Mouse (Mus musculus) hindbrain, embryonic 16.5 days (tissue): Measurements from ENCODE around the gene Hspa12a. TPM values are rescaled to one million over a fixed set of nuclear protein-coding genes. Genes with fewer than 3 reads are reported as not detected.
A peak's percentile ranks its signal among the peaks of the same experiment; 100 is the strongest.

ENCODE experiments used
- ATAC-seq: fragments of 200-750 bp; cut with Nextera tagmentation; 2 replicates; pipeline ENCODE4 v1.8.0; 2017; ENCODE audit warnings: moderate TSS enrichment, moderate library complexity
- H3K27ac ChIP-seq: fragments of 300-500 bp; sonication (generic); 2 replicates; pipeline ENCODE4 v1.5.1; 2014; ENCODE audit warnings: low read depth, mild to moderate bottlenecking, control low read depth, low read length, moderate library complexity
- H3K27me3 ChIP-seq: fragments of 300-500 bp; sonication (generic); replicated peaks from 2 replicates; pipeline ENCODE4 v1.6.1; 2014; ENCODE audit warnings: low read length; ENCODE audit not compliant: control insufficient read depth, insufficient read depth
- H3K36me3 ChIP-seq: fragments of 300-500 bp; sonication (generic); 2 replicates; pipeline ENCODE4 v1.6.1; 2014; ENCODE audit warnings: mild to moderate bottlenecking, low read length, moderate library complexity, mixed read lengths; ENCODE audit not compliant: control insufficient read depth, insufficient read depth
- H3K4me1 ChIP-seq: fragments of 300-500 bp; sonication (generic); 2 replicates; pipeline ENCODE4 v1.6.1; 2014; ENCODE audit warnings: low read depth, low read length; ENCODE audit not compliant: control insufficient read depth, insufficient read depth
- H3K4me2 ChIP-seq: fragments of 300-500 bp; sonication (generic); 2 replicates; pipeline ENCODE4 v1.6.1; 2014; ENCODE audit warnings: mild to moderate bottlenecking, low read length, control low read depth, moderate library complexity
- H3K4me3 ChIP-seq: fragments of 300-500 bp; sonication (generic); 2 replicates; pipeline ENCODE4 v1.5.1; 2014; ENCODE audit warnings: mild to moderate bottlenecking, low read length, control low read depth, moderate library complexity
- H3K9ac ChIP-seq: fragments of 300-500 bp; sonication (generic); 2 replicates; pipeline ENCODE4 v1.6.1; 2014; ENCODE audit warnings: low read depth, mild to moderate bottlenecking, control low read depth, low read length, moderate library complexity
- H3K9me3 ChIP-seq: fragments of 300-500 bp; sonication (generic); 2 replicates; pipeline ENCODE4 v1.6.1; 2014; ENCODE audit warnings: mild to moderate bottlenecking, low read length, moderate library complexity; ENCODE audit not compliant: control insufficient read depth
- WGBS: fragments of 180-500 bp; shearing (Covaris S2); extraction: QIAGEN DNeasy Blood & Tissue Kit; methylation state at CpG from one replicate; pipeline ENCODE4 v1.1.7; 2014; 5-methylcytosine and 5-hydroxymethylcytosine counted together
- polyA plus RNA-seq: library from polyadenylated mRNA; unstranded; fragments of >200 nt; fragmentation: Nextera tagmentation; extraction: Ambion mirVana; gene quantifications from 2 replicates; pipeline ENCODE4 v1.2.1, GENCODE M21; 2015

The Hspa12a gene
- polyA plus RNA-seq, 1 experiment from 2014 or later = 62.6 TPM

DNA sequence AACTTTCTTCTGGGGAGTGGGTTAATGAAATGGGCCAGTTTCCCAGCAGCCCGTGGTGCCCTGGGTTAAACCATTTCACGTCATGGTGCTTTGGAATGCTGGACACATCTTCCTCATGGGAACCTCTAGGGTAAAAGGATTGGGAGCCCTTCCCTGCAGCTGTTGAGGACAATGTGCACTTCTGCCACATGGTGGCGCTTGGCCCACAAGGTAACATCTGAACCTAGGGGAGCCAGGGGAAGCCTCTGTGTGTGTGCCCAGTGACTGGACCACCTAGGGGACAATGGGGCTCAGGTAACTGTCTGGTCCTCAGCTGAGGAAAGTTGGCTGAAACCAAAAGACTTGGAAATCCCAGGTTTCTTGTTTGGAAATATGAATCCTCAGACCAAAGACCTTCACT is 137.1 kb downstream of the Hspa12a start:
- H3K4me3 ChIP-seq = no peak overlapping the region
- H3K4me2 ChIP-seq = no peak overlapping the region
- H3K36me3 ChIP-seq = peaks cover 13% of the 10 kb centered on the region
- no peak overlapping the region for H3K27ac ChIP-seq
- no peaks in the 10 kb centered on the region for H3K27me3 ChIP-seq
- 4% methylated on average over 3 of the region's 3 CpGs for WGBS
- H3K4me1 ChIP-seq = no peaks in the 10 kb centered on the region
- peak; percentile 71 for ATAC-seq
- no peak overlapping the region for H3K9ac ChIP-seq
- no peaks in the 10 kb centered on the region for H3K9me3 ChIP-seq

DNA sequence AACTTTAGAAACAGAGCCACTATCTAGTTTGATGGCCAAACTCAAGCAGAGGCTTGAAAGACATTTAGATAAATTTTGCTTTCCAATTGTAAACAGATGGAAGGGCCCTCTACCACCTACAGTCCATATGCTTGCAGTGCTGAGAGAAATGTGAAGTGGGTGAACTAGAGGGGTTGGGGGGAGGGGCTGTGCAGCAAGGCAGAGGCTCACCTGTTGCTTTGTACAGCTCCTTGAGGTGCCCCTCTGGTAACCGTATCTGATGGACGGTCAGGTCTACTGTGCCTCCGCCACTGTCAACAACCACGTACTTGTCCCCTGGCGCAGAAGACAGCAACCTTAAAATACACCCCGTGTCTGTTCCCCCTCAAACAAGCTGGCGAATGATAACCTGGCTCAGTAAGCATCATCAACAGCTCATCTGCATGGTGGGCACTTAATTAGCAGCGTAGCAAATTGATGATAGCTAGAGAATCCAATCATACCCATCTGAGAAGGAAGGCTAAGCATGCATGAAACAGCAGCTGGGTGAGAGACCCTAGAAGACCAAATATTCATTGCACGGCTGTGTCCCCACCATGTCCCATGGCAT is 138.2 kb downstream of the Hspa12a start:
- H3K4me3 ChIP-seq = no peak overlapping the region
- H3K9me3 ChIP-seq = no peaks in the 10 kb centered on the region
- peaks cover 20% of the 10 kb centered on the region for H3K36me3 ChIP-seq
- WGBS = 79% methylated on average over 9 of the region's 9 CpGs
- H3K27ac ChIP-seq = no peak overlapping the region
- no peak for ATAC-seq
- H3K4me1 ChIP-seq = no peaks in the 10 kb centered on the region
- no peak overlapping the region for H3K9ac ChIP-seq
- no peak overlapping the region for H3K4me2 ChIP-seq
- H3K27me3 ChIP-seq = no peaks in the 10 kb centered on the region

DNA sequence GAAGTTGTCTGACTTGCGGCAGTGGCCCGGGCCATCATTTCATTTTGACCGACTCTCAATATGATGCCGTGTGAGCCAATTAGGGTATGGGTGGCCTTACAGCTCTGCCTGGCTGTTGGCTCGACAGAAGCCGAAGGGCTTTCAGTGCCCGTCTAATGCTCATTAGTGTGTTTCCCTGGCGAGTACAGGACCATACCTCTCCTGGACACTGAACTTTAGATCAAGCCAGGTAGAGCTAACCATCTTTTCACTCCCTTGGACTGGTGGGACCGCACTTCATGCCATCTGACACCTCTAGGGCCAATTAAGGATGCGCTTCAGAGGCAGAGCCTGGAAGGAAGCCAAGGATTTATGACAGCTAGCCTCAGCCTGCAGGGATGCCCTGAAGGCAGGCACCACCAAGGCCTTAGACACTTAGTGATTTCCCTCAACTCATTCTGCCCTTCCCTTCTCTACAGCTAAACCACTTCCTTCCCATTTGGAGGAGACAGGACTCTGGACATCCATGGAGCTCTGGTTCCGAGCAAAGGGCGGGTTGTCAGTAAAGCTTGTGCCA is 148.3 kb downstream of the Hspa12a start:
- H3K4me1 ChIP-seq = no peaks in the 10 kb centered on the region
- 57% methylated on average over 12 of the region's 12 CpGs for WGBS
- H3K27ac ChIP-seq = no peak overlapping the region
- H3K9ac ChIP-seq = no peak overlapping the region
- H3K4me2 ChIP-seq = no peak overlapping the region
- H3K4me3 ChIP-seq = no peak overlapping the region
- peaks cover 21% of the 10 kb centered on the region for H3K36me3 ChIP-seq
- H3K9me3 ChIP-seq = no peaks in the 10 kb centered on the region
- no peak for ATAC-seq
- H3K27me3 ChIP-seq = no peaks in the 10 kb centered on the region

DNA sequence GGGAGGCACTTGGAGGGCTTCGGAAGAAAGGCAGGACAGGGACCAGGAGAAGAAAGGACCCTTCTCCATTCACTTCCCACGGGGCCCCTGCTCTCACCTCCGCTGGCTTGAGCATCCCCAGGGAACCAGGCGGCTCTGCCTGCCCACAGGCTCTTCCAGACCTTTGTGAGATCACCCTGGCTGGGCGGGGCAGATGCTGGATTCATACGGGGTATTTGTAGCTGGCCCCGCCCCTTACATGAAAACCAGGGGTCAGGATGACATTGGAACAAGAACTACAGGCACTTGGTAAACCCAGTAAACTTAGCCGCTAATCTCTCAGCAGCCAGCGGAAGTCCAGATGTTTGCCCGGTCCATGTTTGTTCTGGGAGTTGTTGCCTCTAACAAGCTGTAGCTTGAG is 149.2 kb downstream of the Hspa12a start, which contains the start of gene 1700019N19Rik:
TSS of gene 1700019N19Rik (minus strand) at position 178 of the 400 bp plus-strand sequence.
- Histone ChIP-seq H3K36me3 (peaks cover 12% of the 10 kb centered on the region), H3K4me2 (no peak within 1 kb of the TSS), H3K4me1 (no peaks in the 10 kb centered on the region; the same call in 1 of the 2 replicates), H3K9me3 (no peaks in the 10 kb centered on the region), H3K27ac (no peak within 1 kb of the TSS), H3K9ac (no peak within 1 kb of the TSS), H3K27me3 (no peaks in the 10 kb centered on the region), H3K4me3 (no peak within 1 kb of the TSS)
- no peak for ATAC-seq
- 61% methylated on average over 10 of the region's 10 CpGs for WGBS

DNA sequence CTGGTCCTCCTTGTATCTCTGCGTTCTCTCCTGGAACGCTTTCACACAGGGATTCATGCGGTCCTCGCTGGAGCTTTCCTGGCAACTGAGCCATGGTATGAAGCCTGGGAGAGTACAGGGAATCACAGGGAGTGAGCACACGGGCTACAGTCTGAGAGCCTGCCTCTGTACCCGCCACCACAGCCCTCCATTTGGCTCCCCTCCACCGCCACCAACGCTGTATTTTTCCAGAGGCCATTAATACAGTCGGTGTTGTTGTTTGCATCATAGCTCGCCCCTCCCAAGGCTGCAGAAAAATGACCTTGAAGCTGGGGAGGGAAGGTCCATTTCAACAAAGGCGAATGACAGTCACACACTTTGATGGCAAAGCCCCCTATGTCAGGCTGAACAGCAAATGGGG is 154.3 kb downstream of the Hspa12a start:
- Histone ChIP-seq H3K9me3 (no peaks in the 10 kb centered on the region), H3K36me3 (no peaks in the 10 kb centered on the region), H3K27ac (no peak overlapping the region), H3K4me3 (no peak overlapping the region), H3K4me1 (peaks cover 7% of the 10 kb centered on the region), H3K4me2 (no peak overlapping the region), H3K9ac (peak overlapping the region; percentile 22; the same call in 1 of the 2 replicates), H3K27me3 (no peaks in the 10 kb centered on the region)
- ATAC-seq = peak; percentile 70
- WGBS = 47% methylated on average over 11 of the region's 11 CpGs

DNA sequence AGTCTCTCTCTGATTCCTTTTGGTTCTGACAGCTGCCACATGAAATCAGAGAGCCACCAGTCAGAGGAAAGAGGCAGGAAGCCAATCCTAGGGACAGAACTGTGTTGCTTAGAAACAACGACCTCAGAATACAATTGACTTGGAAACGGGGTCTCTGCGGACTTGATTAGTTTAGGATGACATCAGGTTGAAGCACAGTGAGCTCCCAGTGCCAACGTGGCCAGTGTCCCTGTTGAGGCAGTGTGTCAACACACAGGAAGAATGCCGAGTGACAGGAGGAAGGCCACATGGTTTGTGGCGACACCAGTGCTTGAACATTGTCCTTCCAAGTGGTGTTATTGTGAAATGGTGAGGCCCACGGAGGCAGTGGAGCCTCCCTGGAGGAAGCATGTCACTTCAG is 159.5 kb downstream of the Hspa12a start:
- Histone ChIP-seq H3K27me3 (no peaks in the 10 kb centered on the region), H3K9me3 (no peaks in the 10 kb centered on the region), H3K36me3 (no peaks in the 10 kb centered on the region), H3K4me1 (peaks cover 15% of the 10 kb centered on the region), H3K9ac (no peak overlapping the region), H3K4me3 (no peak overlapping the region), H3K27ac (no peak overlapping the region), H3K4me2 (0 out of 2 replicates have a peak overlapping the region, but pooled peaks have one; percentile 14)
- 26% methylated on average over 7 of the region's 7 CpGs for WGBS
- peak; percentile 73 for ATAC-seq

DNA sequence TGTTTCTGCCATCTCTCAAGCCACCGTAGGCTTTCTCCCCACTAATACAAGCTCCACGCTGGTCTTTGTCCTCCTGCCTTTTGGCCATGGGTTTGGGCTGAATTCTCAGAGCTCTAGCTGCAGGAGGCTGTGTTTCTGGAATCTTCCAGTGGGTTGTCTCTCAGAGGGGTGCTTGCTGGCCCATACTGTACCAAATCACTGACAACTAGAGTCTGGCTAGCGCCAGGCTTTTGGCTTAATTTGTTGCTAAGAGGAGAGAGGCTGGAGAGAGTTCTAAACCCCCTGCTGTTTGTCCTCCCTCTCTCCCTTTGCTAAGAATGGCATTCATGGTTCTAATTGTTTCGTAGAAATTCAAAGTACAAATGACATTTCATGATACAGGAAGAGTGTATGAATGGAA is 161.9 kb downstream of the Hspa12a start:
- Histone ChIP-seq H3K9me3 (no peaks in the 10 kb centered on the region), H3K27me3 (no peaks in the 10 kb centered on the region), H3K4me2 (no peak overlapping the region), H3K9ac (no peak overlapping the region), H3K4me3 (no peak overlapping the region), H3K4me1 (peaks cover 10% of the 10 kb centered on the region), H3K27ac (no peak overlapping the region), H3K36me3 (no peaks in the 10 kb centered on the region)
- 0 out of 2 replicates have a peak, but pooled peaks have one; percentile 31 for ATAC-seq
- WGBS = 28% methylated on average over 4 of the region's 4 CpGs

DNA sequence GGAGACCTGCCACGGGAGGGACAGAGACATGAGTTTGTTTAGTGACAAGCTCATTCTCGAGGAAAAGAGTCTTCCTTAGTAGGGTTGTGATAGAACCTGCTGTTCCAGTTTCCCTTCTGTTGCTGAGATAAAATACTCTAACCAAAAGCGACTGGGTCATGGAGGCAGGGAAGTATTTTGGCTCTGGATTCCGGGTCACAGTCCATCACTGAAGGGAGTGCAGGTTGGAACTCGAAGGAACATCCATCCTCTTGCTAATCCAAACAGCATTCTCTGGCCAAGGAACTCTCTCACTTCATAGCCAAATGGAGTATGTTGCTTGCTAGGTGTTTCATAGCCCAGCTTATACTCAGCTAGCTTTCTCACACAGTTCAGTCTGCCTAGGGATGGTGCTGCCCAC is 167.0 kb downstream of the Hspa12a start:
- Histone ChIP-seq H3K36me3 (no peaks in the 10 kb centered on the region), H3K9me3 (no peaks in the 10 kb centered on the region), H3K9ac (no peak overlapping the region), H3K27me3 (no peaks in the 10 kb centered on the region), H3K27ac (no peak overlapping the region), H3K4me1 (no peaks in the 10 kb centered on the region), H3K4me2 (no peak overlapping the region), H3K4me3 (no peak overlapping the region)
- no peak for ATAC-seq
- 77% methylated on average over 5 of the region's 5 CpGs for WGBS

DNA sequence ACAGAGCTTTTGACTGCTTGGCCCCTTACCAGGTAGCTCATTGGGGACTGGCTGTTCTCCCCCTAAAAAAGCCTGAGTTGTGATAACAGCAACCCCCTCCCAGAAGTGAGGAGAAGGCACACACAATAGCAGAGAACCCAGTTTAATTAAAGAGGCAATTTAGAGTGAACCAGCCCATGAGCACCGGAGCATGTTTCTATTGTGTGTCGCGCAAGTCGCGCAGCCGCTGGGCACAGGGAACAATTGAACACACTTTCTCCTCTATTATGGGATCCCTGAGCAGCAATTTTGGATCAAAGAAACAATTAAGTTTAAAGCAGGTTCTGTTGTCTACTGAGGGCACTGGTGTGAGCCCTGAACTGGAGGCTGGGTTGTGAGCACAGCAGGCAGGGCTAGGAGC is 176.1 kb downstream of the Hspa12a start:
- Histone ChIP-seq H3K36me3 (no peaks in the 10 kb centered on the region), H3K4me3 (no peak overlapping the region), H3K9me3 (no peaks in the 10 kb centered on the region), H3K9ac (no peak overlapping the region), H3K27ac (no peak overlapping the region), H3K4me1 (no peaks in the 10 kb centered on the region; the same call in 1 of the 2 replicates), H3K4me2 (no peak overlapping the region), H3K27me3 (no peaks in the 10 kb centered on the region)
- 36% methylated on average over 6 of the region's 6 CpGs for WGBS
- no peak for ATAC-seq
